Mouse (Mus musculus) embryonic facial prominence, embryonic 12.5 days (tissue): ENCODE measurements at regions not wholly inside any gene's neighbourhood (a gene's known extent, or its start where the extent isn't known, plus 50 kb on each side); places are given as distances from the start of the nearest gene placed in this dataset.

Experiments used
- ATAC-seq: fragments of 200-750 bp; cut with Nextera tagmentation; 2 replicates; pipeline ENCODE4 v1.8.0; 2017; ENCODE audit not compliant: insufficient number of reproducible peaks, insufficient read depth, low FRiP score, low TSS enrichment
- H3K27ac ChIP-seq: fragments of 300-500 bp; sonication (generic); 2 replicates; pipeline ENCODE4 v1.5.1; 2016; ENCODE audit warnings: mild to moderate bottlenecking
- H3K27me3 ChIP-seq: fragments of 300-500 bp; sonication (generic); 2 replicates; pipeline ENCODE4 v1.6.1; 2016; ENCODE audit warnings: mild to moderate bottlenecking, moderate library complexity
- H3K36me3 ChIP-seq: fragments of 300-500 bp; sonication (generic); 2 replicates; pipeline ENCODE4 v1.6.1; 2016; ENCODE audit warnings: mild to moderate bottlenecking
- H3K4me1 ChIP-seq: fragments of 300-500 bp; sonication (generic); 2 replicates; pipeline ENCODE4 v1.6.1; 2016
- H3K4me2 ChIP-seq: fragments of 300-500 bp; sonication (generic); replicated peaks from 2 replicates; pipeline ENCODE4 v1.6.1; 2016; ENCODE audit warnings: mild to moderate bottlenecking, moderate library complexity
- H3K4me3 ChIP-seq: fragments of 300-500 bp; sonication (generic); 2 replicates; pipeline ENCODE4 v1.5.1; 2016; ENCODE audit warnings: mild to moderate bottlenecking
- H3K9ac ChIP-seq: fragments of 300-500 bp; sonication (generic); 2 replicates; pipeline ENCODE4 v1.6.1; 2016; ENCODE audit warnings: mild to moderate bottlenecking, moderate library complexity
- H3K9me3 ChIP-seq: fragments of 300-500 bp; sonication (generic); 2 replicates; pipeline ENCODE4 v1.6.1; 2016; ENCODE audit warnings: mild to moderate bottlenecking, moderate library complexity
- WGBS: fragments of 180-500 bp; shearing (Covaris S2); methylation state at CpG from one replicate; pipeline ENCODE4 v1.1.7; 2016; 5-methylcytosine and 5-hydroxymethylcytosine counted together

- Histone ChIP-seq H3K4me1 (peaks cover 3% of the 10 kb centered on the region; the same call in 1 of the 2 replicates), H3K36me3 (no peaks in the 10 kb centered on the region), H3K27ac (no peak overlapping the region), H3K4me2 (no peak overlapping the region), H3K9ac (no peak overlapping the region), H3K4me3 (no peak overlapping the region), H3K9me3 (no peaks in the 10 kb centered on the region), H3K27me3 (no peaks in the 10 kb centered on the region)
- WGBS, result 77% methylated on average over 4 of the region's 4 CpGs
- ATAC-seq, result no peak
Observed at GRCm38 (mm10) chr19:28205691-28206090, 194.7 kb upstream of the Rfx3 start.

GRCm38 (mm10) chr19:28203719-28204118 lies 192.8 kb upstream of the Rfx3 start:
- Histone ChIP-seq H3K36me3 (no peaks in the 10 kb centered on the region), H3K9ac (no peak overlapping the region), H3K4me1 (peaks cover 3% of the 10 kb centered on the region; the same call in 1 of the 2 replicates), H3K27ac (no peak overlapping the region), H3K4me3 (no peak overlapping the region), H3K4me2 (no peak overlapping the region), H3K27me3 (no peaks in the 10 kb centered on the region), H3K9me3 (no peaks in the 10 kb centered on the region)
- 83% methylated on average over 3 of the region's 3 CpGs for WGBS
- no peak for ATAC-seq

- ATAC-seq, result no peak
- no peaks in the 10 kb centered on the region for H3K36me3 ChIP-seq
- no peaks in the 10 kb centered on the region for H3K27me3 ChIP-seq
- H3K4me2 ChIP-seq, result no peak overlapping the region
- H3K9ac ChIP-seq, result no peak overlapping the region
- H3K4me3 ChIP-seq, result no peak overlapping the region
- H3K9me3 ChIP-seq, result no peaks in the 10 kb centered on the region
- 49% methylated on average over 8 of the region's 8 CpGs for WGBS
- H3K4me1 ChIP-seq, result peaks cover 3% of the 10 kb centered on the region; the same call in 1 of the 2 replicates
- no peak overlapping the region for H3K27ac ChIP-seq
Observed at GRCm38 (mm10) chr19:28199385-28199784, 188.4 kb upstream of the Rfx3 start.

- peaks cover under 1% of the 10 kb centered on the region; the same call in 1 of the 2 replicates for H3K4me1 ChIP-seq
- ATAC-seq, result no peak
- no peak overlapping the region for H3K27ac ChIP-seq
Observed at GRCm38 (mm10) chr19:28196881-28197280, 185.9 kb upstream of the Rfx3 start.

GRCm38 (mm10) chr19:28192248-28192647 lies 181.3 kb upstream of the Rfx3 start:
- H3K9ac ChIP-seq, result no peak overlapping the region
- no peak for ATAC-seq

More at GRCm38 (mm10) chr19:28196881-28197280, 185.9 kb upstream of the Rfx3 start:
- 97% methylated on average over 5 of the region's 5 CpGs for WGBS
- Histone ChIP-seq H3K27me3 (no peaks in the 10 kb centered on the region), H3K36me3 (no peaks in the 10 kb centered on the region), H3K4me3 (no peak overlapping the region), H3K9me3 (no peaks in the 10 kb centered on the region), H3K4me2 (no peak overlapping the region), H3K9ac (no peak overlapping the region)

GRCm38 (mm10) chr19:28191428-28192116 lies 180.6 kb upstream of the Rfx3 start:
- no peaks in the 10 kb centered on the region for H3K9me3 ChIP-seq
- H3K27me3 ChIP-seq, result no peaks in the 10 kb centered on the region
- no peaks in the 10 kb centered on the region for H3K4me1 ChIP-seq
- 46% methylated on average over 9 of the region's 9 CpGs for WGBS
- no peak overlapping the region for H3K4me2 ChIP-seq
- ATAC-seq, result no peak
- H3K36me3 ChIP-seq, result no peaks in the 10 kb centered on the region
- no peak overlapping the region for H3K4me3 ChIP-seq
- no peak overlapping the region for H3K9ac ChIP-seq
- H3K27ac ChIP-seq, result no peak overlapping the region

More at GRCm38 (mm10) chr19:28192248-28192647, 181.3 kb upstream of the Rfx3 start:
- Histone ChIP-seq H3K36me3 (no peaks in the 10 kb centered on the region), H3K27me3 (no peaks in the 10 kb centered on the region), H3K4me2 (no peak overlapping the region), H3K4me3 (no peak overlapping the region), H3K9me3 (no peaks in the 10 kb centered on the region), H3K4me1 (no peaks in the 10 kb centered on the region), H3K27ac (no peak overlapping the region)
- WGBS, result 54% methylated on average over 3 of the region's 3 CpGs

GRCm38 (mm10) chr19:28190250-28190649 lies 179.3 kb upstream of the Rfx3 start:
- H3K27me3 ChIP-seq, result no peaks in the 10 kb centered on the region
- no peak overlapping the region for H3K4me2 ChIP-seq
- H3K9ac ChIP-seq, result no peak overlapping the region
- 80% methylated on average over 10 of the region's 10 CpGs for WGBS
- H3K36me3 ChIP-seq, result no peaks in the 10 kb centered on the region
- no peak for ATAC-seq
- no peaks in the 10 kb centered on the region for H3K4me1 ChIP-seq
- no peaks in the 10 kb centered on the region for H3K9me3 ChIP-seq
- H3K27ac ChIP-seq, result no peak overlapping the region
- no peak overlapping the region for H3K4me3 ChIP-seq

- no peak overlapping the region for H3K27ac ChIP-seq
- no peaks in the 10 kb centered on the region for H3K36me3 ChIP-seq
- WGBS, result 87% methylated on average over 6 of the region's 6 CpGs
- H3K4me3 ChIP-seq, result no peak overlapping the region
- H3K9me3 ChIP-seq, result no peaks in the 10 kb centered on the region
- H3K4me1 ChIP-seq, result no peaks in the 10 kb centered on the region
- no peak for ATAC-seq
- no peak overlapping the region for H3K4me2 ChIP-seq
- no peaks in the 10 kb centered on the region for H3K27me3 ChIP-seq
- H3K9ac ChIP-seq, result no peak overlapping the region
Observed at GRCm38 (mm10) chr19:28188363-28188762, 177.4 kb upstream of the Rfx3 start.

GRCm38 (mm10) chr19:28182411-28183182 lies 171.6 kb upstream of the Rfx3 start:
- H3K4me2 ChIP-seq, result no peak overlapping the region
- H3K9me3 ChIP-seq, result no peaks in the 10 kb centered on the region
- 61% methylated on average over 12 of the region's 12 CpGs for WGBS
- H3K27ac ChIP-seq, result no peak overlapping the region
- H3K27me3 ChIP-seq, result no peaks in the 10 kb centered on the region
- no peak for ATAC-seq
- H3K36me3 ChIP-seq, result no peaks in the 10 kb centered on the region
- no peak overlapping the region for H3K9ac ChIP-seq
- H3K4me3 ChIP-seq, result no peak overlapping the region
- H3K4me1 ChIP-seq, result no peaks in the 10 kb centered on the region

GRCm38 (mm10) chr19:28181171-28181570 lies 170.2 kb upstream of the Rfx3 start:
- Histone ChIP-seq H3K4me2 (no peak overlapping the region), H3K27ac (no peak overlapping the region), H3K4me3 (no peak overlapping the region), H3K4me1 (no peaks in the 10 kb centered on the region), H3K36me3 (no peaks in the 10 kb centered on the region), H3K9ac (no peak overlapping the region), H3K27me3 (no peaks in the 10 kb centered on the region), H3K9me3 (no peaks in the 10 kb centered on the region)
- no peak for ATAC-seq
- 84% methylated on average over 2 of the region's 2 CpGs for WGBS

- H3K9ac ChIP-seq, result no peak overlapping the region
- H3K27ac ChIP-seq, result no peak overlapping the region
- H3K27me3 ChIP-seq, result no peaks in the 10 kb centered on the region
- WGBS, result 86% methylated on average over 6 of the region's 6 CpGs
- H3K9me3 ChIP-seq, result no peaks in the 10 kb centered on the region
- no peak for ATAC-seq
- no peak overlapping the region for H3K4me2 ChIP-seq
- no peaks in the 10 kb centered on the region for H3K36me3 ChIP-seq
- H3K4me3 ChIP-seq, result no peak overlapping the region
- H3K4me1 ChIP-seq, result no peaks in the 10 kb centered on the region
Observed at GRCm38 (mm10) chr19:28178114-28178513, 167.1 kb upstream of the Rfx3 start.

- 82% methylated on average over 6 of the region's 6 CpGs for WGBS
- Histone ChIP-seq H3K9me3 (no peaks in the 10 kb centered on the region), H3K36me3 (no peaks in the 10 kb centered on the region), H3K4me3 (no peak overlapping the region), H3K4me2 (no peak overlapping the region), H3K9ac (no peak overlapping the region), H3K27ac (no peak overlapping the region), H3K27me3 (no peaks in the 10 kb centered on the region), H3K4me1 (no peaks in the 10 kb centered on the region)
- no peak for ATAC-seq
Observed at GRCm38 (mm10) chr19:28176821-28177220, 165.9 kb upstream of the Rfx3 start.
